Mouse (Mus musculus): Measurements from ENCODE around the gene Cngb1.

- TF ChIP-seq CTCF (IDR thresholded peaks at IDR 0.05; ENCODE audit: low read depth) (no peak), EP300 (IDR thresholded peaks at IDR 0.05; ENCODE audit: low read depth) (no peak)
Observed at GRCm38 (mm10) chr8:95313857-95314256, 7.5 kb upstream of the Cngb1 start.

Measured in liver, postnatal 0 days (tissue).